10 mouse cellular contexts compared by ENCODE assay signal in genomic region chr19:41850021-41850718, GRCm38 (mm10). TPM values are rescaled to one million over a fixed set of nuclear protein-coding genes. Genes with fewer than 3 reads are reported as not detected.
DNase-seq lines count a peak whose midpoint lies in the region; ATAC-seq and TF ChIP-seq lines count a peak whose summit lies in the region.
"Had no signal": no experiment of that assay in that cellular context is flagged by ENCODE, and none has a peak within 500 bp of the region (broad histone marks: within the 10 kb centered on the region; RNA-seq: fewer than 3 reads in every experiment).

No protein-coding gene starts in this region.

- no peak for ATAC-seq in embryonic facial prominence, embryonic 12.5 days (ENCODE audit: insufficient number of reproducible peaks, insufficient read depth, low FRiP score, low TSS enrichment)
- ATAC-seq in hindbrain, embryonic 13.5 days (ENCODE audit: low FRiP score), result no peak
- ATAC-seq in midbrain, embryonic 15.5 days (replicated peaks), result no peak
- no peak for ATAC-seq in lung, postnatal 0 days

- peak overlapping the region; percentile 72 for H3K27ac ChIP-seq in embryonic facial prominence, embryonic 12.5 days
- H3K27ac ChIP-seq in hindbrain, embryonic 13.5 days, result peak overlapping the region; percentile 89
- H3K27ac ChIP-seq in midbrain, embryonic 15.5 days, result peak overlapping the region; percentile 74
- no peak overlapping the region for H3K27ac ChIP-seq in cerebellum, adult 2 months (ENCODE audit: insufficient read depth, low read length)
- no peak overlapping the region for H3K27ac ChIP-seq in lung, postnatal 0 days (ENCODE audit: low read length)

- H3K27me3 ChIP-seq in embryonic facial prominence, embryonic 12.5 days, result peaks cover 7% of the 10 kb centered on the region; the same call in 1 of the 2 replicates
- no peaks in the 10 kb centered on the region for H3K27me3 ChIP-seq in hindbrain, embryonic 13.5 days
- H3K27me3 ChIP-seq in midbrain, embryonic 15.5 days (replicated peaks), result no peaks in the 10 kb centered on the region
- H3K27me3 ChIP-seq in cerebellum, adult 2 months (ENCODE audit: control insufficient read depth, insufficient read depth, low read length), result no peaks in the 10 kb centered on the region
- no peaks in the 10 kb centered on the region for H3K27me3 ChIP-seq in lung, postnatal 0 days (replicated peaks; ENCODE audit: insufficient read depth, low read length)

- peaks cover 23% of the 10 kb centered on the region for H3K4me1 ChIP-seq in embryonic facial prominence, embryonic 12.5 days
- H3K4me1 ChIP-seq in hindbrain, embryonic 13.5 days (replicated peaks), result peaks cover 43% of the 10 kb centered on the region
- H3K4me1 ChIP-seq in midbrain, embryonic 15.5 days, result peaks cover 30% of the 10 kb centered on the region
- H3K4me1 ChIP-seq in cerebellum, adult 2 months (ENCODE audit: control insufficient read depth, insufficient read depth, low read length), result peaks cover under 1% of the 10 kb centered on the region; the same call in 1 of the 2 replicates
- H3K4me1 ChIP-seq in lung, postnatal 0 days (ENCODE audit: insufficient read depth, low read depth, low read length), result peaks cover 4% of the 10 kb centered on the region; the same call in 1 of the 2 replicates

- H3K4me3 ChIP-seq in embryonic facial prominence, embryonic 12.5 days, result no peak overlapping the region
- no peak overlapping the region for H3K4me3 ChIP-seq in hindbrain, embryonic 13.5 days
- no peak overlapping the region for H3K4me3 ChIP-seq in midbrain, embryonic 15.5 days
- H3K4me3 ChIP-seq in cerebellum, adult 2 months (replicated peaks; ENCODE audit: insufficient read depth, low read depth, low read length), result no peak overlapping the region
- H3K4me3 ChIP-seq in lung, postnatal 0 days (ENCODE audit: low read depth, low read length), result no peak overlapping the region

- no peak for TF ChIP-seq CTCF in cerebellum, adult 2 months (IDR thresholded peaks at IDR 0.05; ENCODE audit: borderline replicate concordance, insufficient read depth, low read depth, low read length)
- no peak for TF ChIP-seq CTCF in lung, postnatal 0 days (IDR thresholded peaks at IDR 0.05)

- no peak overlapping the region for H3K9ac ChIP-seq in embryonic facial prominence, embryonic 12.5 days
- H3K9ac ChIP-seq in hindbrain, embryonic 13.5 days, result peak overlapping the region; percentile 56
- H3K9ac ChIP-seq in midbrain, embryonic 15.5 days, result peak overlapping the region; percentile 17; the same call in 1 of the 2 replicates
- H3K9ac ChIP-seq in lung, postnatal 0 days (replicated peaks; ENCODE audit: low read depth), result no peak overlapping the region

- no peak overlapping the region; the same call in 1 of the 2 replicates for H3K4me2 ChIP-seq in embryonic facial prominence, embryonic 12.5 days (replicated peaks)
- H3K4me2 ChIP-seq in hindbrain, embryonic 13.5 days, result peak overlapping the region; percentile 42
- H3K4me2 ChIP-seq in midbrain, embryonic 15.5 days, result peak overlapping the region; percentile 25; the same call in 1 of the 2 replicates
- no peak overlapping the region for H3K4me2 ChIP-seq in lung, postnatal 0 days (replicated peaks; ENCODE audit: low read depth, low read length)

- H3K9me3 ChIP-seq in embryonic facial prominence, embryonic 12.5 days, result no peaks in the 10 kb centered on the region
- no peaks in the 10 kb centered on the region for H3K9me3 ChIP-seq in hindbrain, embryonic 13.5 days
- no peaks in the 10 kb centered on the region for H3K9me3 ChIP-seq in midbrain, embryonic 15.5 days
- no peaks in the 10 kb centered on the region for H3K9me3 ChIP-seq in lung, postnatal 0 days (ENCODE audit: low read length)

- no peak for TF ChIP-seq POLR2A in cerebellum, adult 2 months (IDR thresholded peaks at IDR 0.05; ENCODE audit: borderline replicate concordance, insufficient read depth, low read length)

- DNase-seq in NIH3T3 (ENCODE audit: low read depth), result peak; percentile 29
- no peak for DNase-seq in cerebellum, adult 2 months
- no peak for DNase-seq in thymus, postnatal 4 days
- DNase-seq in lung, postnatal 0 days (ENCODE audit: low spot score), result no peak
- DNase-seq: adrenal gland, adult 8-10 months; cerebellum, adult 18-20 months; kidney, postnatal 25 days had no signal

- WGBS in embryonic facial prominence, embryonic 12.5 days, result 18% methylated on average over 6 of the region's 6 CpGs
- WGBS in hindbrain, embryonic 13.5 days, result 6% methylated on average over 6 of the region's 6 CpGs
- 12% methylated on average over 6 of the region's 6 CpGs for WGBS in midbrain, embryonic 15.5 days
- WGBS in cerebellum, adult 2 months, result 47% methylated on average over 6 of the region's 6 CpGs
- 31% methylated on average over 6 of the region's 6 CpGs for WGBS in lung, postnatal 0 days

- H3K36me3 ChIP-seq in embryonic facial prominence, embryonic 12.5 days, result no peaks in the 10 kb centered on the region
- no peaks in the 10 kb centered on the region for H3K36me3 ChIP-seq in hindbrain, embryonic 13.5 days
- no peaks in the 10 kb centered on the region for H3K36me3 ChIP-seq in midbrain, embryonic 15.5 days (replicated peaks)
- no peaks in the 10 kb centered on the region for H3K36me3 ChIP-seq in lung, postnatal 0 days (ENCODE audit: insufficient read depth, low read length)

- TF ChIP-seq EP300 in lung, postnatal 0 days (IDR thresholded peaks at IDR 0.05), result no peak

RNA-seq across cellular contexts. Expression of gene Frat2, which starts 2.2 kb away (rescaled TPM):
- polyA plus RNA-seq in embryonic facial prominence, embryonic 12.5 days (2016; fragmentation: Nextera tagmentation; extraction: Ambion mirVana), result 9.2 and 9.9 TPM in 2 replicates
- polyA plus RNA-seq in hindbrain, embryonic 13.5 days (2015; fragmentation: Nextera tagmentation; extraction: Ambion mirVana), result 8.4 and 10.4 TPM in 2 replicates
- polyA plus RNA-seq in midbrain, embryonic 15.5 days (2015; fragmentation: Nextera tagmentation; extraction: Ambion mirVana), result 9.5 and 9.7 TPM in 2 replicates
- polyA plus RNA-seq in cerebellum, adult 2 months (2012; rRNA removed), result 6.9 and 7.1 TPM in 2 replicates
- 4.6 and 5.9 TPM in 2 replicates for polyA plus RNA-seq in lung, postnatal 0 days (2015; fragmentation: Nextera tagmentation; extraction: Ambion mirVana)

RNA-seq across cellular contexts. Expression of gene Frat1, which starts 20.4 kb away (rescaled TPM):
- 7.9 and 8.9 TPM in 2 replicates for polyA plus RNA-seq in embryonic facial prominence, embryonic 12.5 days (2016; fragmentation: Nextera tagmentation; extraction: Ambion mirVana)
- polyA plus RNA-seq in hindbrain, embryonic 13.5 days (2015; fragmentation: Nextera tagmentation; extraction: Ambion mirVana), result 25.6 and 27.8 TPM in 2 replicates
- polyA plus RNA-seq in midbrain, embryonic 15.5 days (2015; fragmentation: Nextera tagmentation; extraction: Ambion mirVana), result 30.1 and 30.9 TPM in 2 replicates
- 13.2 and 14.7 TPM in 2 replicates for polyA plus RNA-seq in cerebellum, adult 2 months (2012; rRNA removed)
- 12.8 and 14.1 TPM in 2 replicates for polyA plus RNA-seq in lung, postnatal 0 days (2015; fragmentation: Nextera tagmentation; extraction: Ambion mirVana)

RNA-seq across cellular contexts. Expression of gene Rrp12, which starts 45.8 kb away (rescaled TPM):
- polyA plus RNA-seq in embryonic facial prominence, embryonic 12.5 days (2016; fragmentation: Nextera tagmentation; extraction: Ambion mirVana), result 23.5 and 24.0 TPM in 2 replicates
- polyA plus RNA-seq in hindbrain, embryonic 13.5 days (2015; fragmentation: Nextera tagmentation; extraction: Ambion mirVana), result 15.6 and 15.7 TPM in 2 replicates
- polyA plus RNA-seq in midbrain, embryonic 15.5 days (2015; fragmentation: Nextera tagmentation; extraction: Ambion mirVana), result 16.7 and 18.5 TPM in 2 replicates
- polyA plus RNA-seq in cerebellum, adult 2 months (2012; rRNA removed), result 15.1 and 16.4 TPM in 2 replicates
- polyA plus RNA-seq in lung, postnatal 0 days (2015; fragmentation: Nextera tagmentation; extraction: Ambion mirVana), result 2.7 and 2.9 TPM in 2 replicates

RNA-seq across cellular contexts. Expression of gene Arhgap19, which starts 48.3 kb away (rescaled TPM):
- 32.9 and 33.1 TPM in 2 replicates for polyA plus RNA-seq in embryonic facial prominence, embryonic 12.5 days (2016; fragmentation: Nextera tagmentation; extraction: Ambion mirVana)
- polyA plus RNA-seq in hindbrain, embryonic 13.5 days (2015; fragmentation: Nextera tagmentation; extraction: Ambion mirVana), result 6.3 and 7.6 TPM in 2 replicates
- polyA plus RNA-seq in midbrain, embryonic 15.5 days (2015; fragmentation: Nextera tagmentation; extraction: Ambion mirVana), result 5.2 and 6.2 TPM in 2 replicates
- polyA plus RNA-seq in cerebellum, adult 2 months (2012; rRNA removed), result 2.4 and 2.5 TPM in 2 replicates
- 2.1 and 2.8 TPM in 2 replicates for polyA plus RNA-seq in lung, postnatal 0 days (2015; fragmentation: Nextera tagmentation; extraction: Ambion mirVana)

Comparison
In these comparisons a context has a peak if more than half of its experiments do, and no peak if none do; other contexts are left out.
1. H3K27ac ChIP-seq: peak in embryonic facial prominence, embryonic 12.5 days (single experiment), hindbrain, embryonic 13.5 days (single experiment) and midbrain, embryonic 15.5 days (single experiment); none in cerebellum, adult 2 months (single experiment) and lung, postnatal 0 days (single experiment).
2. H3K4me2 ChIP-seq: peak in hindbrain, embryonic 13.5 days (single experiment) and midbrain, embryonic 15.5 days (single experiment); none in embryonic facial prominence, embryonic 12.5 days (single experiment) and lung, postnatal 0 days (single experiment).
3. H3K9ac ChIP-seq: peak in hindbrain, embryonic 13.5 days (single experiment) and midbrain, embryonic 15.5 days (single experiment); none in embryonic facial prominence, embryonic 12.5 days (single experiment) and lung, postnatal 0 days (single experiment).